Mouse (Mus musculus) bone marrow, adult 2 months (tissue): Measurements from ENCODE around the gene Flnb.

Source experiments
- CTCF ChIP-seq: fragments of 200-500 bp; IDR thresholded peaks from 2 replicates; pipeline ENCODE4 v1.5.1; 2011; ENCODE audit warnings: low read length, control low read depth; ENCODE audit not compliant: control insufficient read depth, insufficient read depth
- POLR2A ChIP-seq: fragments of 200-500 bp; IDR thresholded peaks from 2 replicates; pipeline ENCODE4 v1.6.1; 2011; ENCODE audit warnings: low read depth, mild to moderate bottlenecking, control low read depth, low read length, borderline replicate concordance; ENCODE audit not compliant: control insufficient read depth

- TF ChIP-seq CTCF = no peak
- TF ChIP-seq POLR2A = no peak
Measured at GRCm38 (mm10) chr14:7855501-7855900, 37.7 kb downstream of the Flnb start.
